Mouse (Mus musculus) kidney, embryonic 16.5 days (tissue): ENCODE measurements around the gene Cdh13. TPM values are rescaled to one million over a fixed set of nuclear protein-coding genes. Genes with fewer than 3 reads are reported as not detected.

Experiments used
- ATAC-seq: fragments of 200-750 bp; cut with Nextera tagmentation; 2 replicates; pipeline ENCODE4 v1.8.0; 2017; ENCODE audit warnings: moderate TSS enrichment; ENCODE audit not compliant: low FRiP score, low TSS enrichment
- H3K27ac ChIP-seq: fragments of 300-500 bp; sonication (generic); 2 replicates; pipeline ENCODE4 v1.5.1; 2014; ENCODE audit warnings: low read length
- H3K27me3 ChIP-seq: fragments of 300-500 bp; sonication (generic); 2 replicates; pipeline ENCODE4 v1.6.1; 2014; ENCODE audit warnings: low read length, control low read depth, mixed read lengths; ENCODE audit not compliant: insufficient read depth
- H3K36me3 ChIP-seq: fragments of 300-500 bp; sonication (generic); 2 replicates; pipeline ENCODE4 v1.6.1; 2014; ENCODE audit warnings: low read length, control low read depth, mixed read lengths; ENCODE audit not compliant: insufficient read depth
- H3K4me1 ChIP-seq: fragments of 300-500 bp; sonication (generic); 2 replicates; pipeline ENCODE4 v1.6.1; 2014; ENCODE audit warnings: low read length, control low read depth, mixed read lengths; ENCODE audit not compliant: insufficient read depth
- H3K4me2 ChIP-seq: fragments of 300-500 bp; sonication (generic); replicated peaks from 2 replicates; pipeline ENCODE4 v1.6.1; 2014; ENCODE audit warnings: low read depth, low read length
- H3K4me3 ChIP-seq: fragments of 300-500 bp; sonication (generic); 2 replicates; pipeline ENCODE4 v1.5.1; 2014; ENCODE audit warnings: mild to moderate bottlenecking, low read length
- H3K9ac ChIP-seq: fragments of 300-500 bp; sonication (generic); replicated peaks from 2 replicates; pipeline ENCODE4 v1.6.1; 2014; ENCODE audit warnings: low read length
- H3K9me3 ChIP-seq: fragments of 300-500 bp; sonication (generic); 2 replicates; pipeline ENCODE4 v1.6.1; 2016; ENCODE audit warnings: low read length, control low read depth
- WGBS: fragments of 180-500 bp; shearing (Covaris S2); extraction: QIAGEN DNeasy Blood & Tissue Kit; methylation state at CpG from one replicate; pipeline ENCODE4 v1.1.7; 2014; 5-methylcytosine and 5-hydroxymethylcytosine counted together
- polyA plus RNA-seq: library from polyadenylated mRNA; unstranded; fragments of >200 nt; fragmentation: Nextera tagmentation; extraction: Ambion mirVana; gene quantifications from 2 replicates; pipeline ENCODE4 v1.2.1, GENCODE M21; 2015

Cdh13 gene
- polyA plus RNA-seq, 1 experiment from 2014 or later: 2.0 TPM

DNA sequence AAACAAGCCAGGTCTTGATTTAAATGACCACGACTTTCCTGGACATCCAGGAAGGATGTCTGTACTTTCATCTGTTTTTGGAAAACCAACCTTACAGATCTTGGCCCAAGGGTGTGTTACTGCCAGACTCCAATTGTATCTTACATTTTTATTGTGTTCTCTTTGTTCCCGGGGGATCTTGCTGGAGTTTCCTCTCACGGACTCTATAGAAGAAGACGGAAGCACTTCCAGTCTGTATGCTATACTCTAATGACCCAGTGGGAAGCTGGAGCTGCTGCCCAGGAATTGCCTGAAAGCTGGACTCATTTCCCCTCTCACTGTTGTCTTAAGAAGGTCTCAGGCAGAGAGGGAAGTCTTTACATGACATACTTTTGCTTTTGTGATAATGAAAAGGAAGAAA, 111.6 kb downstream of the Cdh13 start:
- no peaks in the 10 kb centered on the region for H3K27me3 ChIP-seq
- no peaks in the 10 kb centered on the region for H3K9me3 ChIP-seq
- 45% methylated on average over 4 of the region's 4 CpGs for WGBS
- H3K36me3 ChIP-seq: no peaks in the 10 kb centered on the region
- H3K4me2 ChIP-seq: no peak overlapping the region
- no peaks in the 10 kb centered on the region for H3K4me1 ChIP-seq
- H3K9ac ChIP-seq: no peak overlapping the region
- no peak overlapping the region for H3K4me3 ChIP-seq
- ATAC-seq: 0 out of 2 replicates have a peak, but pooled peaks have one; percentile 69
- H3K27ac ChIP-seq: no peak overlapping the region

- H3K4me1 ChIP-seq: 0 out of 2 replicates have a peak, but pooled peaks cover 6% of the 10 kb centered on the region
- ATAC-seq: no peak
- H3K36me3 ChIP-seq: no peaks in the 10 kb centered on the region; the same call in 1 of the 2 replicates
- H3K9ac ChIP-seq: no peak overlapping the region
- no peak overlapping the region for H3K4me3 ChIP-seq
- H3K27me3 ChIP-seq: no peaks in the 10 kb centered on the region
- whole genome bisulfite sequencing: 85% methylated on average over 3 of the region's 3 CpGs
- H3K9me3 ChIP-seq: 0 out of 2 replicates have a peak, but pooled peaks cover 6% of the 10 kb centered on the region
- no peak overlapping the region for H3K27ac ChIP-seq
- no peak overlapping the region for H3K4me2 ChIP-seq
These were observed 121.3 kb downstream of the Cdh13 start for GRCm38 (mm10) chr8:118404836-118405235.

DNA sequence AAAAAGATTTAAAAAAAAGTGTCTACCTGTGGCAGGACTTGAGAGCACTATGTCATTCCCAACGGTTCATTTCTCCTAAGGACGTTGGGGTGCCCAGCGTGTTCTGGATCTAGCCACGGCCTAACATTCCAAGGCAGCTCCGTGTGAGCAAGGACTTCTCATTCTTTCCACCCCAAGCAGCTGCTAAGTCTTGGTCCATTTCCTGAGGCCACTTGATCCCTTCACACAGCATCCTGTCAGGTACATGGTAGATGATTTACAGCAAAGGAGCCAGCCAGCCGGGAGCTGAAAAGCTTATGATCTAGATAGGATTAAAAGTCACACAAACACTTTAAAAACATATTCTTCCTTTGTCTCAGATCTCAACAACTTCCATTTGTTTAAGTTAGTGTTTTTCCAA, 123.8 kb downstream of the Cdh13 start:
- ATAC-seq: peak; percentile 92
- H3K9me3 ChIP-seq: 0 out of 2 replicates have a peak, but pooled peaks cover 6% of the 10 kb centered on the region
- H3K4me3 ChIP-seq: no peak overlapping the region
- H3K9ac ChIP-seq: no peak overlapping the region
- no peaks in the 10 kb centered on the region for H3K27me3 ChIP-seq
- WGBS: 15% methylated on average over 6 of the region's 6 CpGs
- 0 out of 2 replicates have a peak, but pooled peaks cover 6% of the 10 kb centered on the region for H3K4me1 ChIP-seq
- H3K27ac ChIP-seq: no peak overlapping the region
- no peaks in the 10 kb centered on the region; the same call in 1 of the 2 replicates for H3K36me3 ChIP-seq
- no peak overlapping the region for H3K4me2 ChIP-seq

GRCm38 (mm10) chr8:118409396-118409795, 125.9 kb downstream of the Cdh13 start:
- Histone ChIP-seq H3K27ac (no peak overlapping the region), H3K4me1 (0 out of 2 replicates have a peak, but pooled peaks cover 6% of the 10 kb centered on the region), H3K4me3 (no peak overlapping the region), H3K36me3 (no peaks in the 10 kb centered on the region), H3K4me2 (no peak overlapping the region), H3K27me3 (no peaks in the 10 kb centered on the region), H3K9ac (no peak overlapping the region), H3K9me3 (no peaks in the 10 kb centered on the region)
- WGBS: 86% methylated on average over 3 of the region's 3 CpGs
- no peak for ATAC-seq

DNA sequence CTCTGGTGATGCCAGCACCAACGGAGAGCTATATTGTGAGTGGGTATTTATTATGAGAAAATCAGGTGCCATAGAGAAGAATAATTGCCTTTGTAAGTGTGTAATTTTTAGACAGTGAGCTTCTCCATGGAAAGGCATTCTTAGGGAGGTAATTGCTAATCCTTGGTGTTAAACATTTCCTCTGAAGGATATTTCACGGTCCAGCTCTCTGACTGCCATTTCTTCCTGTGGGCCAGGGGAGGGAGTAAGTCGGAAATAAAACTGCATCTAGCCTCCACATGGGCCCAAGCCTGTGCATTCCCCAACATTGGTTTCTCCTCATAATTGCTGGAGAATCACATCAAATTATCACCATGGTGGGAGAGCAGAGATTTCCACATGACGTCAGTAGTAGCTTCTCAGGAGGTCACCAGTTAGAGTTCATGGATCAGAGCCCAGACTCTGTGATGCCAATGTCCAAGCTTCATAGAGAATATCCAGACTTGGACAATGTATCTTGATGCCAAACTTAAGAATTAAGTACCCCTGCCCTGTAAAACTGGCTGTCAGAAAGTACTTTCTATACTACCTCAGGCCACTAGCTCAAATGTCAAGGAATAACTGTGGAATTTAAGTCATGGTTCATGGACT, 126.9 kb downstream of the Cdh13 start:
- Histone ChIP-seq H3K27me3 (no peaks in the 10 kb centered on the region), H3K4me1 (0 out of 2 replicates have a peak, but pooled peaks cover 6% of the 10 kb centered on the region), H3K9ac (no peak overlapping the region), H3K27ac (no peak overlapping the region), H3K36me3 (no peaks in the 10 kb centered on the region), H3K4me3 (no peak overlapping the region), H3K4me2 (no peak overlapping the region), H3K9me3 (no peaks in the 10 kb centered on the region)
- WGBS: 69% methylated on average over 4 of the region's 4 CpGs
- ATAC-seq: no peak

- H3K9me3 ChIP-seq: no peaks in the 10 kb centered on the region
- no peak overlapping the region for H3K4me2 ChIP-seq
- no peaks in the 10 kb centered on the region for H3K36me3 ChIP-seq
- 89% methylated on average over 7 of the region's 7 CpGs for WGBS
- no peak for ATAC-seq
- no peaks in the 10 kb centered on the region for H3K27me3 ChIP-seq
- no peak overlapping the region for H3K4me3 ChIP-seq
- no peak overlapping the region for H3K9ac ChIP-seq
- no peaks in the 10 kb centered on the region for H3K4me1 ChIP-seq
- no peak overlapping the region for H3K27ac ChIP-seq
These were observed 132.1 kb downstream of the Cdh13 start for GRCm38 (mm10) chr8:118415672-118416071.

DNA sequence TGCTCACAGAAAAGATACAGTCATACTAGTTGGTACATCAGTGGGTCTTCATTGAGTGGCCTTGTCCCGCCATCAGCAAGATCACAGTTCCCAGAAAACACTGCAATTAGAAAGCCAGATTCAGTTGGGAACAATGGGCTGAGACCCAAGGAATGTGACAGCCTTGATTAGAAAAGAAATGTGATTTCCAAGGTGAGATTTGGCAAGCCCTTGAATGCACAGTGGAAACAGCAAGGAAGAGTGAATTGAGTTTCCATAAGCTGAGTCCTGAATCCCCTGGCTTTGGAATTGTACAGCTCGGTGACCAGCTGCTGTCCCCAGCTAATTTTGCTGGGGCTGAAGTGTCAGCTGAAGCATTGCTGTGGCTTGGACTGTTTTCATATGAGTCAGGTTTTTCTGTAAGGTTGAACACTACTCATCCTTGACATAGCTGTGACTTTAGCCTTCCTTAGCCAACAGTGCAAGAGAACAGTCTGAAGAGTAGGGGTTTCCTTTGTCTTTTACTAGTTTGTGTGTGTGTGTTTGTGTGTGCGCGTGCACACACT, 133.3 kb downstream of the Cdh13 start:
- H3K4me2 ChIP-seq: no peak overlapping the region
- no peaks in the 10 kb centered on the region for H3K4me1 ChIP-seq
- no peaks in the 10 kb centered on the region for H3K27me3 ChIP-seq
- no peaks in the 10 kb centered on the region for H3K9me3 ChIP-seq
- no peaks in the 10 kb centered on the region for H3K36me3 ChIP-seq
- WGBS: 94% methylated on average over 4 of the region's 4 CpGs
- H3K4me3 ChIP-seq: no peak overlapping the region
- ATAC-seq: no peak
- no peak overlapping the region for H3K9ac ChIP-seq
- H3K27ac ChIP-seq: no peak overlapping the region

DNA sequence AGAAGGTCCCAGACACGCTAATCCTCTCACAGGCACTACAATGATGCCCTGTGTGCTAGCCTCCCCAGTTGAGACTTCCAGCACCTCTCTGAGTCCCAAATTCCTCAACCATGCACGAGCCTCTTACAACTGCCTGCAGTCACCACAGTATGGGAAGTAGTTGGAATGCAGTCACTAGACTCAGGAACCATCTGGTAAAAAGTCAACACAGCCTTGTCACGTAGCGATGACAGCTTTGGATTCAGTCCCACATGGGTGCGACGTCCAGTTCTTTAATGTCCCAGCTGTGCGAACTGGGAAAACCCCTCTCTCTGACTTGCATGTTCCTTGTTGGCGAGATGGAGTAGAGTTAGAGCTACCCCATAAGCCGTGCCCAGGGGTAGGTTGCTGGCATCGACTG, 139.1 kb downstream of the Cdh13 start:
- Histone ChIP-seq H3K4me1 (no peaks in the 10 kb centered on the region), H3K27me3 (no peaks in the 10 kb centered on the region), H3K9me3 (no peaks in the 10 kb centered on the region), H3K36me3 (no peaks in the 10 kb centered on the region), H3K9ac (no peak overlapping the region), H3K4me3 (no peak overlapping the region), H3K27ac (no peak overlapping the region), H3K4me2 (no peak overlapping the region)
- WGBS: 73% methylated on average over 10 of the region's 10 CpGs
- no peak for ATAC-seq

GRCm38 (mm10) chr8:118428941-118429340, 145.4 kb downstream of the Cdh13 start:
- WGBS: 68% methylated on average over 7 of the region's 7 CpGs

DNA sequence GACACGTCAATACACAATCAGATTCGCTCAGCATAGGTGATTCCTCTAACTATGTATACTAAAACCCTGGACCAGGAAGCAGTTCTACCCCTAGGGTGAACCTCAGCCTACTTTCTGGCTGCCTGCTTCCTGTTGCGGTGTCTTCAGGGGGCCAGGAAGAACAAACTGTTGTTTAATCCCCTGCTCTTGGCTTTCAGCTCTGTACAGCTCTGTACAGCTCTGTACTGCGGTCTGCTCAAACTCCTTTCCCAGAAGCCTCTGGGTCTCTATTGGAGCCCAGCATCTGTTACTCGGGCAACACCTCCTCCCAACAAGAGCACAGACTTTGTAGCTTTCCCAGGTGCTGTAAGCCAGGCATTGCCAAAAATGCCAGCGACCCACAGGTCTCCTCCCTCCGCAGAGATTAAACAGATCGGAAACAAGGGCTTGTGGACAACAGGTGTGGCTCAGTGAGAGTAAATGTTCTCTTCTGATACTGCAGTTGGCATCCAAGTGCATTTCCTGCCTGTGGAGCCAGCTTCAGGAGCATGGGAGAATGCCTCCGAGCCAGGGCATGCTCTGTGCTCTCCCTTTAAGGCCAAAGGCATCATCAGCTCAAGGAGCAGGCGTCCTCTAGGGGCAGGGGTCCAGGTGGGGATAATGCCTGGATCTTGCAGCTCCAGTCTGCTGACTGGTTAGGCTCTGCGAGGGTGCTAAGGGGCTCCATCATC, 148.4 kb downstream of the Cdh13 start:
- no peak for ATAC-seq
- H3K4me2 ChIP-seq: no peak overlapping the region
- no peaks in the 10 kb centered on the region for H3K27me3 ChIP-seq
- 78% methylated on average over 11 of the region's 11 CpGs for WGBS
- no peaks in the 10 kb centered on the region for H3K9me3 ChIP-seq
- H3K4me3 ChIP-seq: no peak overlapping the region
- H3K4me1 ChIP-seq: no peaks in the 10 kb centered on the region
- no peak overlapping the region for H3K27ac ChIP-seq
- H3K9ac ChIP-seq: no peak overlapping the region
- H3K36me3 ChIP-seq: no peaks in the 10 kb centered on the region

More at GRCm38 (mm10) chr8:118428941-118429340, 145.4 kb downstream of the Cdh13 start:
- H3K36me3 ChIP-seq: no peaks in the 10 kb centered on the region
- H3K4me1 ChIP-seq: no peaks in the 10 kb centered on the region
- no peak for ATAC-seq
- H3K27ac ChIP-seq: no peak overlapping the region
- no peak overlapping the region for H3K4me2 ChIP-seq
- H3K4me3 ChIP-seq: no peak overlapping the region
- H3K27me3 ChIP-seq: no peaks in the 10 kb centered on the region
- H3K9me3 ChIP-seq: no peaks in the 10 kb centered on the region
- no peak overlapping the region for H3K9ac ChIP-seq
